Mouse (Mus musculus) monocyte, adult 59 days (primary cell): Measurements from ENCODE around the gene Dmtf1. TPM values are rescaled to one million over a fixed set of nuclear protein-coding genes. Genes with fewer than 3 reads are reported as not detected.

Experiments
- total RNA-seq, 2 experiments: library from RNA; stranded (reverse); gene quantifications; one replicate each; pipeline ENCODE4 v1.2.4; 2023

Gene Dmtf1
- total RNA-seq = 10 to 100 TPM; 52.3 to 58.3 TPM

DNA sequence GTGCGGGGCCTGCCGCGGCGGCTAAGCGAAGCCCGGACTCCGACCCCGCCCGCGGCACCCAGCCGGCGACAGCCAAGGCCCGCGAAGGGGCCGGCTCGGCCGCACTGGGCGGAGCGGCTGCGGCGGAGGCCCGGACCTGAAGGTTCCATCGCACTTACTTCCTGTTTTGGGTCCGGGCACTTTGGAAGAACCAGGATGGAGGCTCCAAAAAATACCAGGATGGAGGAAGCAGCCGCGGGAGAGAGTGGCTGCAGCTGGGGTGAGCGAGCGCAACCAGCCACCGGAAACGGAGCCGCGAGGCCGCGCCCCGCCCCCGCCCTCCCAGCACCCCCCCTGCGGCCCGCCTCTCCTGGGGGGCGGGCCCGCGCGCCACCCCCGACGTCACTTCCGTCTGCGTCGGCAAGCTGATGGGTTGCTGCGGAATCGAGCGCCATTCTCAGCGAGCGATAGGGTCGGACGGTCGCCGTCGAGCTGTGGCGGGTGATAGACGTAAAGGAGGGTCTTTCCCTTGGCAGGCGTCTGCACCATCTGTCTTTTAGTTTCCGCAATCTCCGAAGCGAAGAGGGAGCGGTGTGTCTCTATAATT, at the start of gene Dmtf1:
Dmtf1 (minus strand) TSS at position 321 of the 586 bp plus-strand sequence.

DNA sequence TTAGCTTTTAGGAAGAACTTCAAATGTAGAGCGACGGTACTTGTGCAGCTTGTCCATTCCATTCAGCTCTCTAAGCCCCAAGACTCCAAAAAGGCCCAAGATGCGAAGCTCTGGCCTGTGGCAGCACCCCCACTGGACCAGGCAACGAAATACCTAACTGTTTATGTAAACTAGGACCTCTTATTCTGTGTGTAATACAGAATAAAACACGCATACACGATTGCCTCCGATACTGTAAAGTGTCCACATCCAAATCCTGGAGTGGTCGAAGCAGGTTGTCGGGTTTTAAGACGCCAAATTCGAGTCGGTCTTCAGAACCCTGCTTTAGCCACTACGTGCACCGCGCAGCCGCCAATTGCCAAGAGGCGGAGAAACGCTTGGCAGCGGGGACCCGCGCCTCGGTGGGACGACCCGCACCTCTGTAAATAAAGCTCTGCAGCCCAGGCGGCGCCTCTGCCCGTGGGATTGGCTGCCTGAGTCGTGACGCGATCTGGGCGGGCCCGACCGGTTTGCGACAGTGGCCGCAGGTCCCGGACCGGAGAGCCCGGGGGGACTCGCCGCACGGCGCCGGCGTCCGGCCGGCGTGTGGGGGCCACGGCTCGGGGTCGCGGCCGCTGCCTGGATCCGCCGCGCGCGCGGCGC, 61.2 kb downstream of the Dmtf1 start, which contains the start of gene Tmem243:
Tmem243 (plus strand) TSS at position 462 of the 642 bp plus-strand sequence.

Other genes starting within 250 kb of the Dmtf1 start
- gene Crot, start 164.5 kb downstream of the Dmtf1 start, total RNA-seq = 10 to 100 TPM; 20.8 to 21.3 TPM
- 10 to 100 TPM; 36.4 to 44.6 TPM for gene Tmem243, start 61.1 kb downstream of the Dmtf1 start, total RNA-seq
- under 1 TPM; 0.47 to 0.88 TPM for gene 9330182L06Rik, start 104.3 kb upstream of the Dmtf1 start, total RNA-seq